Mouse (Mus musculus) ES-Bruce4 (cell line): Measurements from ENCODE around the gene Pde4dip. TPM values are rescaled to one million over a fixed set of nuclear protein-coding genes. Genes with fewer than 3 reads are reported as not detected.

Source experiments
- H3K27ac ChIP-seq: 2 replicates; pipeline ENCODE4 v1.5.1; 2012; ENCODE audit warnings: low read length, inconsistent platforms; ENCODE audit not compliant: insufficient read depth
- H3K27me3 ChIP-seq: 2 replicates; pipeline ENCODE4 v1.6.1; 2012; ENCODE audit warnings: mild to moderate bottlenecking, low read length, inconsistent platforms; ENCODE audit not compliant: control insufficient read depth, poor library complexity, insufficient read depth, severe bottlenecking
- H3K36me3 ChIP-seq: 2 replicates; pipeline ENCODE4 v1.6.1; 2012; ENCODE audit warnings: inconsistent platforms, mild to moderate bottlenecking, low read length, moderate library complexity; ENCODE audit not compliant: control insufficient read depth, poor library complexity, insufficient read depth, severe bottlenecking
- H3K4me1 ChIP-seq: one replicate; pipeline ENCODE4 v1.8.1; 2011; ENCODE audit warnings: low read length; ENCODE audit not compliant: control insufficient read depth, insufficient read depth
- H3K4me3 ChIP-seq: 2 replicates; pipeline ENCODE4 v1.5.1; 2011; ENCODE audit warnings: low read depth, mild to moderate bottlenecking, low read length
- H3K9ac ChIP-seq: 2 replicates; pipeline ENCODE4 v1.6.1; 2012; ENCODE audit warnings: low read depth, mild to moderate bottlenecking, inconsistent platforms; ENCODE audit not compliant: poor library complexity, severe bottlenecking
- H3K9me3 ChIP-seq: replicated peaks from 2 replicates; pipeline ENCODE4 v1.6.1; 2012; ENCODE audit warnings: mild to moderate bottlenecking, low read length, inconsistent platforms; ENCODE audit not compliant: control insufficient read depth, poor library complexity, insufficient read depth, severe bottlenecking
- CTCF ChIP-seq: IDR thresholded peaks from one replicate; pipeline ENCODE4 v1.8.1; 2011; ENCODE audit warnings: low read depth, low read length
- EP300 ChIP-seq: IDR thresholded peaks from 2 replicates; pipeline ENCODE4 v1.6.1; 2011; ENCODE audit warnings: low read depth, low read length; ENCODE audit not compliant: insufficient read depth
- POLR2A ChIP-seq: IDR thresholded peaks from one replicate; pipeline ENCODE4 v1.8.1; 2011; ENCODE audit warnings: low read length; ENCODE audit not compliant: insufficient read depth
- polyA plus RNA-seq: library from polyadenylated mRNA; stranded (reverse); fragments of >200 nt; gene quantifications from 2 replicates; pipeline ENCODE4 v1.2.4, GENCODE M21; 2011; ENCODE audit warnings: low read depth; ENCODE audit not compliant: missing spikeins, insufficient read depth, insufficient read length

The Pde4dip gene
- polyA plus RNA-seq, 1 experiment, result 16.8 TPM

- Histone ChIP-seq H3K4me1 (no peaks in the 10 kb centered on the region), H3K4me3 (no peak overlapping the region), H3K27me3 (no peaks in the 10 kb centered on the region), H3K9ac (no peak overlapping the region), H3K36me3 (no peaks in the 10 kb centered on the region), H3K27ac (no peak overlapping the region), H3K9me3 (no peaks in the 10 kb centered on the region)
- TF ChIP-seq CTCF, result no peak
- TF ChIP-seq EP300, result no peak
- no peak for TF ChIP-seq POLR2A
Observed at GRCm38 (mm10) chr3:97799267-97799666, 89.2 kb downstream of the Pde4dip start.

GRCm38 (mm10) chr3:97797371-97797770, 91.1 kb downstream of the Pde4dip start:
- Histone ChIP-seq H3K4me1 (no peaks in the 10 kb centered on the region), H3K27me3 (no peaks in the 10 kb centered on the region), H3K27ac (no peak overlapping the region), H3K36me3 (no peaks in the 10 kb centered on the region), H3K9me3 (no peaks in the 10 kb centered on the region), H3K9ac (no peak overlapping the region), H3K4me3 (no peak overlapping the region)
- TF ChIP-seq POLR2A, result no peak
- no peak for TF ChIP-seq EP300
- TF ChIP-seq CTCF, result no peak

GRCm38 (mm10) chr3:97793995-97794394, 94.5 kb downstream of the Pde4dip start:
- Histone ChIP-seq H3K9ac (no peak overlapping the region), H3K4me3 (no peak overlapping the region), H3K36me3 (no peaks in the 10 kb centered on the region), H3K27me3 (no peaks in the 10 kb centered on the region), H3K4me1 (no peaks in the 10 kb centered on the region), H3K9me3 (no peaks in the 10 kb centered on the region), H3K27ac (no peak overlapping the region)
- TF ChIP-seq CTCF, result no peak
- no peak for TF ChIP-seq EP300
- TF ChIP-seq POLR2A, result no peak

- H3K9ac ChIP-seq, result no peak overlapping the region
- no peaks in the 10 kb centered on the region for H3K36me3 ChIP-seq
- no peaks in the 10 kb centered on the region for H3K4me1 ChIP-seq
- no peak overlapping the region for H3K27ac ChIP-seq
- no peak for TF ChIP-seq CTCF
- no peak for TF ChIP-seq POLR2A
- TF ChIP-seq EP300, result no peak
- no peaks in the 10 kb centered on the region for H3K27me3 ChIP-seq
- no peak overlapping the region for H3K4me3 ChIP-seq
- no peaks in the 10 kb centered on the region for H3K9me3 ChIP-seq
Observed at GRCm38 (mm10) chr3:97790150-97790549, 98.4 kb downstream of the Pde4dip start.

GRCm38 (mm10) chr3:97789317-97789716, 99.2 kb downstream of the Pde4dip start:
- H3K27me3 ChIP-seq, result no peaks in the 10 kb centered on the region
- no peaks in the 10 kb centered on the region for H3K36me3 ChIP-seq
- H3K9me3 ChIP-seq, result no peaks in the 10 kb centered on the region
- no peak overlapping the region for H3K9ac ChIP-seq
- no peak for TF ChIP-seq EP300
- no peak for TF ChIP-seq POLR2A
- no peak for TF ChIP-seq CTCF
- no peak overlapping the region for H3K27ac ChIP-seq
- H3K4me1 ChIP-seq, result no peaks in the 10 kb centered on the region
- H3K4me3 ChIP-seq, result no peak overlapping the region

- no peaks in the 10 kb centered on the region for H3K9me3 ChIP-seq
- no peak overlapping the region for H3K4me3 ChIP-seq
- no peaks in the 10 kb centered on the region for H3K36me3 ChIP-seq
- H3K9ac ChIP-seq, result no peak overlapping the region
- no peaks in the 10 kb centered on the region for H3K4me1 ChIP-seq
- H3K27ac ChIP-seq, result no peak overlapping the region
- TF ChIP-seq EP300 (no peak), CTCF (no peak), POLR2A (no peak)
- H3K27me3 ChIP-seq, result no peaks in the 10 kb centered on the region; the same call in 1 of the 2 replicates
Observed at GRCm38 (mm10) chr3:97776195-97776594, 112.3 kb downstream of the Pde4dip start.

GRCm38 (mm10) chr3:97775742-97776141, 112.8 kb downstream of the Pde4dip start:
- no peaks in the 10 kb centered on the region for H3K9me3 ChIP-seq
- H3K27me3 ChIP-seq, result no peaks in the 10 kb centered on the region; the same call in 1 of the 2 replicates
- no peaks in the 10 kb centered on the region for H3K4me1 ChIP-seq
- no peak overlapping the region for H3K27ac ChIP-seq
- no peak overlapping the region for H3K4me3 ChIP-seq
- H3K9ac ChIP-seq, result no peak overlapping the region
- H3K36me3 ChIP-seq, result no peaks in the 10 kb centered on the region
- TF ChIP-seq CTCF (no peak), POLR2A (no peak), EP300 (no peak)
